Mouse (Mus musculus): ENCODE measurements around the gene Pemt. TPM values are rescaled to one million over a fixed set of nuclear protein-coding genes. Genes with fewer than 3 reads are reported as not detected.

The Pemt gene
- 8.8 and 9.2 TPM in 2 replicates for polyA plus RNA-seq (2015; fragmentation: Nextera tagmentation; extraction: Ambion mirVana)

DNA sequence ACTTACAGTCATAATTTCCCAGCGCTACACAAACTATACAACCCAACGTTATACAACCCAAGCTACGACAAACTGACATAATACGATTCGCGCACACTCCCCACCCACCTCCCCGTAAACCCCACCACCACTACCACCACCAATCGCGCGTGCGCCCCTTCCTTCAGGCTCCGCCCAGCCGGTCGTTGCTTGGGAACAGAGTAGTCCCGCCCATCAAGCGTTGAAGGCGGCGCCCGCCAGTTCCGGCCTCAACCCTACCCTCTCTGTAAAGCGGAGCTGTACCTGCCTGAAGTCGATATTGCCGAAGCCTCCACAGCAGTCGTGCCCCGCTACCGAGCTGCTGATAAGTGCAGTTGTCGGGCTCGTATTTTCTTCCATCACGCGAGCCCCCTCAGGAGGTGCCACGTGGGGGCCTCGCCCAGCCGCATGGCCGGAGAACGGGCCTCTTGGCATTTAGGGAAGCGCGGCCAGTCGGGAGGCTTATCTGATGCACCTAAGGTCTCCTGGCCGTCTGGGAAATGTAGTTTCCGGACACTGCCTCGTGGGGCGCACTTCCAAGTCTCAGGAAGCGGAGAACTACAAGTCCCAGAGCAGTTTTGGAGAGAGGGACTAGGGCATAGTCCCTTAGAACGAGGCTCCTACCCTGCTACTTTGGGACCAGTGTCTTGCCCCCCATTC is at the start of gene Pemt:
TSS of gene Pemt (minus strand) at position 432 of the 678 bp plus-strand sequence.
- under 1% methylated on average over 44 of the region's 44 CpGs for WGBS
- peak; percentile 97 for ATAC-seq (ENCODE audit: insufficient read depth, low FRiP score, low read depth)

DNA sequence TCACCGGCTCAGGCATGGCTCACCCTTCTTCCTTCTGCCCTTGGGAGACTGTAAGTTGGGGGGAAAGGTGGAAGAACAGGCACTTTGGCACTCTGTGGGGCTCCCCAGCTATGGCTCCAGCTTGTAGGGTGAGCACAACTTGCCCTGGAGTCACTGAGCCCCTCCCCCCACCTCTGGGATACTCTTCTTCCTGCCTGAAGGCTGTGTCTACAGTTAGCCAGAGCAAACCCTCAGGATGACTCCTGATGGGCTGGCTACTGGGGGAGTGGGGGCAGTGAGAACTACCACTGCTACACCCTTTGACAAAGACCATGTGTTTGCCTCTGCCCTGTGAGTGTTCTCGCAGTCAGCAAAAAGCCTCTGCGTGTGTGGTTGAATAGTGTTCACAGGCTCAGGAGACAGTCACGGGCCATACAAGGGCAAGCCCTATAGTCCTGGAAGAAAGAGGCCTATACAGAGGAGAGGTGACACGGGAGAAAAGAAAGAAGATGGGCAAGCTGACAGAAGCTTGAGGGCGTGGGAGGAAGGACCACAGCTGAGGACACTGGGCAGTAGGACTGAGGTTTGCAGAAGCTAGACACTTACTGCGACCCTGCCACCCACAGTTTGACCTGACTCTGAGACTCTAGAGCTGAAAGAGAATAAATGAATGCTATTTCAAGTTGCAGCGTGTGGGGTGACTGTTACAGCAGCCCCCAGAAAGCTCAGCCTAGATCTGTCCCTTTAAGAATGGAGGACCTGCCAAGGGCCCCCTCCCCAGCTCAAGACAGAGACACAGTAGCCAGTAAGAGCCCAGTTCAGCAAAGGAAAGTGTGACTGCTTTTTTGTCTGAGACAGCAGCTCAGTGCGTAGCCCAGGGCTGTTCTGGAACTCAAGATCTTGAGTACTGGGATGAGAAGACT is 48.9 kb upstream of the Pemt start:
- no peak overlapping the region for H3K27ac ChIP-seq
- H3K36me3 ChIP-seq: no peaks in the 10 kb centered on the region
- H3K27me3 ChIP-seq (replicated peaks): no peaks in the 10 kb centered on the region
- no peak overlapping the region for H3K4me3 ChIP-seq (replicated peaks)
- no peak overlapping the region for H3K4me2 ChIP-seq
- no peak overlapping the region for H3K9ac ChIP-seq
- no peaks in the 10 kb centered on the region for H3K9me3 ChIP-seq
- ATAC-seq (ENCODE audit: insufficient read depth, low FRiP score, low read depth): no peak
- H3K4me1 ChIP-seq: peaks cover 13% of the 10 kb centered on the region
- 46% methylated on average over 9 of the region's 9 CpGs for WGBS

More for the DNA sequence above, at the start of gene Pemt:
- H3K4me3 ChIP-seq (replicated peaks): peak within 1 kb of the TSS; percentile 70
- peak within 1 kb of the TSS; percentile 63; the same call in 1 of the 2 replicates for H3K9ac ChIP-seq
- H3K27me3 ChIP-seq (replicated peaks): 0 out of 2 replicates have a peak, but pooled peaks cover 1% of the 10 kb centered on the region
- no peaks in the 10 kb centered on the region for H3K36me3 ChIP-seq
- H3K4me1 ChIP-seq: no peaks in the 10 kb centered on the region
- no peaks in the 10 kb centered on the region for H3K9me3 ChIP-seq
- H3K27ac ChIP-seq: peak within 1 kb of the TSS; percentile 97
- H3K4me2 ChIP-seq: peak within 1 kb of the TSS; percentile 78

DNA sequence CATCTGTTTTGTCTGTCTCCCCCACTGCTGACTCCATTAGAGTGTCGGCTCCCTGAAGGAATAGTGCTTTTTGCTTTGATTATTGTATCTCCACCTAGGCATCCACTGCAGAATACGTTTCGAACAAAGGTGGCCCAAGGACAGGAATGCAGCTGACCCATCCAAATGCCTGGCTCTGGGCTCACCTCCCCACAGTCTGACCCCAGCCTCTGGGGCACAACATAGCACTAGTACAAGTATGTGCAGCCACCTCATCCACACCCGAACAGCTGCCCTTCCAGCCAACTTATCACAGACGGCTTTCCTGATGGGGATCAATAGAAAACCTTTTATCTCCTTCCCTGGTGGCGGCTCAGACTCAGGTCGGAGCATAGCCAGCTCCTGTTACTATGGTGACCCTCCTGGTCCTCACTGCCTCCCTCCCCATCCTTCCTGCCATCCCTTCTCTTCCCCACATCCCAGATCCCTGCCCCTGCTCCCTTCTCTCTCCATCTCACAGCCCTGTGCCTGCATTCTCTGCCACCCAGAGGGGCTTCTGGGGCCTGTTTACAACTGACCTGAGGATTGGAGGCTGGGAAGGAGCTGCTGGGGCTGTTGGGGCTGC is 47.8 kb upstream of the Pemt start:
- no peaks in the 10 kb centered on the region for H3K27me3 ChIP-seq (replicated peaks)
- no peak overlapping the region for H3K4me3 ChIP-seq (replicated peaks)
- peaks cover 9% of the 10 kb centered on the region for H3K4me1 ChIP-seq
- WGBS: 50% methylated on average over 7 of the region's 7 CpGs
- no peak overlapping the region for H3K9ac ChIP-seq
- H3K36me3 ChIP-seq: no peaks in the 10 kb centered on the region
- no peaks in the 10 kb centered on the region for H3K9me3 ChIP-seq
- no peak overlapping the region for H3K4me2 ChIP-seq
- no peak for ATAC-seq (ENCODE audit: insufficient read depth, low FRiP score, low read depth)
- no peak overlapping the region for H3K27ac ChIP-seq

DNA sequence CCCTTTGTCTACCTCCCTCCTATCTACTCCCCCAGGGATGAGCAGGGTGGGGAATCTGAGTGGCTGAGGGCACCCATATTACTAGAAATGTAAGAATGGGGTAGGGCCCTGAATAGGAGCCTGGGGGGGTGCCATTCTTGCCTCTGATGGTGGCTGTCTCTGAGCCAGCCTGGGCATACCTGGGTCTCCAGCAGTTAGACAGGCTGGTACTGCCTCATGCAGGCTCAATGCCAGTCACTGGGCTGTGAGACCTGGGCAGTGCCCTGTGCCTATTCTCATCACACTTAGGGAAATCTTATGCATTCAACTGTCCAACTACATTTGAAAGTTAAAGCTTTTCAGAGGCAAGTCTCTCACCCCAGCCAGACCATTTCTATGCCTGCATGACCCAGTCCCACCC is 46.9 kb upstream of the Pemt start:
- H3K9ac ChIP-seq: no peak overlapping the region
- H3K27ac ChIP-seq: no peak overlapping the region
- H3K4me3 ChIP-seq (replicated peaks): no peak overlapping the region
- no peaks in the 10 kb centered on the region for H3K36me3 ChIP-seq
- no peaks in the 10 kb centered on the region for H3K9me3 ChIP-seq
- ATAC-seq (ENCODE audit: insufficient read depth, low FRiP score, low read depth): no peak
- H3K4me1 ChIP-seq: peaks cover 13% of the 10 kb centered on the region
- H3K27me3 ChIP-seq (replicated peaks): no peaks in the 10 kb centered on the region
- H3K4me2 ChIP-seq: no peak overlapping the region

DNA sequence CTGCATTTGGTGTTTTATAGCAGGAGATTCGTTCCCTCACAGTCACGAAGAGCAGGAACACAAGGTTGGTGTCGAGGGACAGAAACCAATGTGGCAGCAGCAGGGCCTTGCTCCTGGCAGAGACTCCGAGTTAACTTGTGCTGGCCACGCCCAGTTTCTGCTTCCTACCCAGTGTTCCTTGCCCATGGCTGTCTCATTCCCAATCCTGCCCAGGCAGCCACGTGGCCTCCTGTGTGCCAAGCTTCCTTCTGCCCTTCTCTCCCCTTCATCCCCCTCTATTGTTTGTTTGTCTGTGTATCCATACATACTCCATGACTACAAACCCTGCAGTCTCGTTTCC is 45.1 kb upstream of the Pemt start:
- H3K4me3 ChIP-seq (replicated peaks): no peak overlapping the region
- WGBS: 65% methylated on average over 7 of the region's 7 CpGs
- no peak overlapping the region for H3K9ac ChIP-seq
- no peaks in the 10 kb centered on the region for H3K9me3 ChIP-seq
- no peak for ATAC-seq (ENCODE audit: insufficient read depth, low FRiP score, low read depth)
- no peak overlapping the region for H3K27ac ChIP-seq
- no peaks in the 10 kb centered on the region for H3K36me3 ChIP-seq
- H3K4me2 ChIP-seq: no peak overlapping the region
- no peaks in the 10 kb centered on the region for H3K27me3 ChIP-seq (replicated peaks)
- H3K4me1 ChIP-seq: peaks cover 13% of the 10 kb centered on the region

DNA sequence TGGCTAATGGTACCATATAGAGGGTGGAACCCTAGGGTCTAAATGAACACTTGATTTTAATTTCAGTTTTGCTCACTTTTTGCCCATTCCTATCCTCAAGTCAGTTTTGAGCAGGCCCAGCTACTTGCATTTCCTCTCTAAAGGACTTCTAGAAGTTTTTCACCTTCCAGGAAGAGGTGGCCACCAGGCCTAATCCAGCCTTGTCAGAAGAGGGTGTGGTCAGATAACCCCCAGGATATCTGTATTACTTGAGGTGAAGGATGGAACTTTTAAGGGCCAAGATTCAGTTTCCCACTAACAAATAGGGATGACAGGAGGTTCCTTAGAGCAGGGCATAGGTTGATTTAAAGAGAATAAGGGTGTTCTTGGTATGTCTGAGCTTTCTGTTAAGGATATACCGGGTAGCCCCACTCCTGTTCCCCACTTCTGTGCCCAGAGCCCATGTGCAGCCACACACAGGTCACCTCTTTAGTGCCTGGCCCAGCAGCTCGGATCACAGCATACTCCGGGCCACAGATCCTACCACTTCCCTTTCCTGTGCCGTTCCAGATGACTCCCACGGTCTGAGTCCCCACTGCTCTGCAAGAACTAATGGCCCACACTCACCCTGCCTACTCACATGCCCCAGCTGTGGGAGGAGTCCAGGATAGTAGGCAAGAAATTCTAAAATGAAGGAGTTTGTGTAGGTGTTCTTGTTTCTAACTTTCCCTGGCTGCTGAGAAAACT is 44.6 kb upstream of the Pemt start:
- Histone ChIP-seq H3K4me1 (peaks cover 13% of the 10 kb centered on the region), H3K9me3 (no peaks in the 10 kb centered on the region), H3K4me2 (no peak overlapping the region), H3K27me3 (replicated peaks) (no peaks in the 10 kb centered on the region), H3K9ac (no peak overlapping the region), H3K4me3 (replicated peaks) (no peak overlapping the region), H3K36me3 (no peaks in the 10 kb centered on the region), H3K27ac (no peak overlapping the region)
- ATAC-seq (ENCODE audit: insufficient read depth, low FRiP score, low read depth): no peak
- 49% methylated on average over 5 of the region's 5 CpGs for WGBS

DNA sequence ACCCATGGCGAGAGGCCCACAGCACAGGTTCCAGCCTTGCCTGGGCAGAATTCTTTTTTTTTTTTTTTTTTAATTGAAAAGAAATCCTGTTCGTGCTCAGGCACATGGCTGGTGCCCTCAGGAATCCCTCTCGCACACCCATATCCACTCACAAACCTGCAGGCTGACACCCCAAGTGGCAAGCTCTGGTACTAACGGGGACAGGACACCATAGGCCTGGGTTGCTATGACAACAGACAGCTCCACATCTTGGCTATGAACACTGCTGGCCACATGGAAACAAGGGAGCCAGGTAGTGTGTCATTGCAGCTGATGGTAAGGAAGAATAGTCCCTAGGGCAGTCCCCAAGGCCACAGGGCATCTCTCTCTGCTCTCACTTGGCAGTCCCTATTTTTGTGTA is 42.7 kb upstream of the Pemt start:
- no peak overlapping the region for H3K4me3 ChIP-seq (replicated peaks)
- WGBS: 44% methylated on average over 4 of the region's 4 CpGs
- ATAC-seq (ENCODE audit: insufficient read depth, low FRiP score, low read depth): no peak
- no peak overlapping the region for H3K27ac ChIP-seq
- no peak overlapping the region for H3K9ac ChIP-seq
- H3K36me3 ChIP-seq: no peaks in the 10 kb centered on the region
- no peaks in the 10 kb centered on the region for H3K9me3 ChIP-seq
- no peak overlapping the region for H3K4me2 ChIP-seq
- no peaks in the 10 kb centered on the region for H3K27me3 ChIP-seq (replicated peaks)
- H3K4me1 ChIP-seq: 0 out of 2 replicates have a peak, but pooled peaks cover 4% of the 10 kb centered on the region

DNA sequence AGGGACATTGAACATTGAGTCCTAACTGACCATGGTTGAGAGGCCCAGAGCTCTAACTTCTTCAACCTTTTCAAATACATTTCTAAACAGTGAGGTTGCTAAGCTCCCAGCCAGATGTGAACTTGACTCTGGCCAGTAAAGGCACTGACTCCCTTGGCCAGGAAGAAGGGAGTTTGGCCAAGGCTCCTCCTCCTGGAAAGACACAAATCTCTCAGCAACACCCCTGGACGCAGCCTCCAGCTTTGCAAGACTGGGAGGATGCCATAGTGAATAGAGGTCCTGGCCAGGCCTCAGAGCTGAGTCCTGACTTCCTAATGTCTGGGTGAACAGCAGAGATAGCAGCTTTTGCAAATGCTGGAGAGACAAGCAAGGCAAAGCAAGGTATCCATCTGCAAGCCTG is 40.4 kb upstream of the Pemt start:
- no peak for ATAC-seq (ENCODE audit: insufficient read depth, low FRiP score, low read depth)
- H3K9me3 ChIP-seq: no peaks in the 10 kb centered on the region

DNA sequence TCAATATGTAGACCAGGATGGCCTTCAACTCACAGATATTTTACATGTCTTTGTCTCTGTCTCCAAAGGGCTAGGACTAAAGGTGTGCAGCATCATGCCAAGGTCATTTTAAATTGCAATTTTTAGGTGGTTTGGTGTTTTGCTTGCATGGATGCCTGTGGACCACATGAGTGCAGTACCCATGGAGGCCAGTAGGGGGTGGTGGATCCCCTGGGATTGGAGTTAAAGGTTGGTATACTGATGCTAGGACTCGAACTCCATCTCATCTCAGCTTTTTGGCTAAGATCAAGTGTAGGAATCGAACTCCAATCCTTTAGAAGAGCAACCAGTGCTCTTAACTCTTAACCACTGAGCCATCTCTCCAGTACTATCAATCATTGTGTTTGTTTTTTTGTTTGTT is 38.3 kb upstream of the Pemt start:
- Histone ChIP-seq H3K4me1 (0 out of 2 replicates have a peak, but pooled peaks cover 4% of the 10 kb centered on the region), H3K4me2 (no peak overlapping the region), H3K4me3 (replicated peaks) (no peak overlapping the region), H3K36me3 (no peaks in the 10 kb centered on the region), H3K27ac (no peak overlapping the region), H3K9ac (no peak overlapping the region), H3K27me3 (replicated peaks) (no peaks in the 10 kb centered on the region), H3K9me3 (no peaks in the 10 kb centered on the region)
- WGBS: 33% methylated on average over 2 of the region's 2 CpGs
- no peak for ATAC-seq (ENCODE audit: insufficient read depth, low FRiP score, low read depth)

More for the DNA sequence above, 40.4 kb upstream of the Pemt start:
- Histone ChIP-seq H3K36me3 (no peaks in the 10 kb centered on the region), H3K9ac (no peak overlapping the region), H3K27me3 (replicated peaks) (no peaks in the 10 kb centered on the region), H3K4me1 (0 out of 2 replicates have a peak, but pooled peaks cover 4% of the 10 kb centered on the region), H3K4me2 (no peak overlapping the region), H3K4me3 (replicated peaks) (no peak overlapping the region), H3K27ac (no peak overlapping the region)
- 68% methylated on average over 1 of the region's 1 CpGs for WGBS

DNA sequence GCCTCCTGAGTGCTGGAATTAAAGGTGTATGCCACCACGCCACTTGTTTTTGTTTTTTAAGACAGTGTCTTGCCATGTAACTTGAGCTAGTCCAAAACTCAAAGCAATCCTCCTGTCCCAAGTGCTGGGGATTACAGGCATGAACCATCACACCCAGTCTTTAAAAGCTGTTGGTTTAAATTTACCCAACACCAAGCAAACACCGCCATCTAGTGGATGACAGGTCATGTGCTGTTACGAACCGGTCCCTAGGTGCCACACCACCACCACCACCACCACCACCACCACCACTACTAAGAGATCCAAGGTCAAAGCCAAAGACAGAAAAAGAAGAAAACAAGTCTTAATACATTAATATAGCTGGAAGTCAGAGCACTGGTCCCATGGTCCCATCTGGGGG is 30.5 kb upstream of the Pemt start:
- H3K9me3 ChIP-seq: no peaks in the 10 kb centered on the region
- 16% methylated on average over 4 of the region's 4 CpGs for WGBS
- no peaks in the 10 kb centered on the region for H3K36me3 ChIP-seq
- H3K4me2 ChIP-seq: no peak overlapping the region
- H3K27ac ChIP-seq: no peak overlapping the region
- H3K4me1 ChIP-seq: no peaks in the 10 kb centered on the region
- no peak overlapping the region for H3K4me3 ChIP-seq (replicated peaks)
- no peak overlapping the region for H3K9ac ChIP-seq
- ATAC-seq (ENCODE audit: insufficient read depth, low FRiP score, low read depth): no peak; the same call in 1 of the 2 replicates
- no peaks in the 10 kb centered on the region for H3K27me3 ChIP-seq (replicated peaks)

DNA sequence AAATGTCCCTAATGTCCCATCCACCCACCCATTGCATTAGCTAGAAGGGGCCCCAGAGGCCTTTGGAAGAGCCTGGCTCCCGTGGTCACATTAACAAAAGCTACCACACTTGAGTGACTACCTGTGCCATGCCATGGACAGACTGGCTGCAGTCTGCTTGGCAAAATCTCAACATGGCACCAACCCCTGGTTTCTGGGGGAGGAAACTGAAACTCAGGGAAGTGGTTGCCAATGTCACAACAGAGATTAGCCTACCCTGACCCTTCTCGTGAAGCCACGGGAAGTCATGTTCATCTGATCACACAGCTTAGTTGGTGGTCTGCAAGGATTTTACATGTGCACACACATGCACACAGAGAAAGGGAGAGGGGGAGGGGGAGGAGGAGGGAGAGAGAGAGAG is 29.9 kb upstream of the Pemt start:
- Histone ChIP-seq H3K36me3 (no peaks in the 10 kb centered on the region), H3K4me3 (replicated peaks) (no peak overlapping the region), H3K27ac (no peak overlapping the region), H3K9me3 (no peaks in the 10 kb centered on the region), H3K27me3 (replicated peaks) (no peaks in the 10 kb centered on the region), H3K9ac (no peak overlapping the region), H3K4me1 (no peaks in the 10 kb centered on the region), H3K4me2 (no peak overlapping the region)
- 77% methylated on average over 3 of the region's 3 CpGs for WGBS
- no peak for ATAC-seq (ENCODE audit: insufficient read depth, low FRiP score, low read depth)
